Mouse (Mus musculus): ENCODE data around the gene Mgat5b. TPM values are rescaled to one million over a fixed set of nuclear protein-coding genes. Genes with fewer than 3 reads are reported as not detected.

Mgat5b gene
- total RNA-seq, 2 experiments from 2014 or later = 0.08 to 0.47 TPM

- intact Hi-C loops (cut with DNase I; ENCODE audit: low total_unique reads) = no loop called here
- no peak for DNase-seq
Observed at GRCm38 (mm10) chr11:116968586-116968985, 49.9 kb downstream of the Mgat5b start.

- intact Hi-C loops (cut with DNase I; ENCODE audit: low total_unique reads) = no loop called here
- DNase-seq = no peak
Observed at GRCm38 (mm10) chr11:116969498-116969897, 50.8 kb downstream of the Mgat5b start.

- no peak for DNase-seq
- intact Hi-C loops (cut with DNase I; ENCODE audit: low total_unique reads) = no loop called here
Observed at GRCm38 (mm10) chr11:116970847-116971246, 52.2 kb downstream of the Mgat5b start.

- no peak for DNase-seq
- intact Hi-C loops (cut with DNase I; ENCODE audit: low total_unique reads) = no loop called here
Observed at GRCm38 (mm10) chr11:116972828-116973227, 54.2 kb downstream of the Mgat5b start.

GRCm38 (mm10) chr11:116973508-116973907 lies 54.8 kb downstream of the Mgat5b start:
- DNase-seq = no peak
- intact Hi-C loops (cut with DNase I; ENCODE audit: low total_unique reads) = no loop called here

GRCm38 (mm10) chr11:116974341-116974740 lies 55.7 kb downstream of the Mgat5b start:
- no peak for DNase-seq
- intact Hi-C loops (cut with DNase I; ENCODE audit: low total_unique reads) = no loop called here

GRCm38 (mm10) chr11:116980313-116980712 lies 61.6 kb downstream of the Mgat5b start:
- DNase-seq = peak; percentile 23
- intact Hi-C loops (cut with DNase I; ENCODE audit: low total_unique reads) = no loop called here

GRCm38 (mm10) chr11:116982543-116982942 lies 63.9 kb downstream of the Mgat5b start:
- intact Hi-C loops (cut with DNase I; ENCODE audit: low total_unique reads) = no loop called here

GRCm38 (mm10) chr11:116985504-116986385 lies 67.1 kb downstream of the Mgat5b start:
- intact Hi-C loops (cut with DNase I; ENCODE audit: low total_unique reads) = no loop called here
- DNase-seq = peak; percentile 20

More at GRCm38 (mm10) chr11:116982543-116982942, 63.9 kb downstream of the Mgat5b start:
- DNase-seq = no peak

GRCm38 (mm10) chr11:116988131-116988530 lies 69.5 kb downstream of the Mgat5b start:
- intact Hi-C loops (cut with DNase I; ENCODE audit: low total_unique reads) = no loop called here

GRCm38 (mm10) chr11:116990231-116990630 lies 71.6 kb downstream of the Mgat5b start:
- intact Hi-C loops (cut with DNase I; ENCODE audit: low total_unique reads) = no loop called here
- DNase-seq = peak; percentile 28

More at GRCm38 (mm10) chr11:116988131-116988530, 69.5 kb downstream of the Mgat5b start:
- DNase-seq = no peak

GRCm38 (mm10) chr11:116991410-116991809 lies 72.7 kb downstream of the Mgat5b start:
- intact Hi-C loops (cut with DNase I; ENCODE audit: low total_unique reads) = no loop called here
- no peak for DNase-seq

- intact Hi-C loops (cut with DNase I; ENCODE audit: low total_unique reads) = no loop called here
- no peak for DNase-seq
Observed at GRCm38 (mm10) chr11:116991964-116992363, 73.3 kb downstream of the Mgat5b start.

GRCm38 (mm10) chr11:116994095-116994582 lies 75.5 kb downstream of the Mgat5b start:
- DNase-seq = peak; percentile 16
- intact Hi-C loops (cut with DNase I; ENCODE audit: low total_unique reads) = loop anchor here (1.0 kb wide), 1 partner anchor 75 kb away; no protein-coding TSS in a partner anchor

- DNase-seq = no peak
- intact Hi-C loops (cut with DNase I; ENCODE audit: low total_unique reads) = no loop called here
Observed at GRCm38 (mm10) chr11:116996976-116997375, 78.3 kb downstream of the Mgat5b start.

GRCm38 (mm10) chr11:116998935-116999334 lies 80.3 kb downstream of the Mgat5b start:
- DNase-seq = no peak
- intact Hi-C loops (cut with DNase I; ENCODE audit: low total_unique reads) = no loop called here

- no peak for DNase-seq
- intact Hi-C loops (cut with DNase I; ENCODE audit: low total_unique reads) = no loop called here
Observed at GRCm38 (mm10) chr11:117000219-117000618, 81.6 kb downstream of the Mgat5b start.

GRCm38 (mm10) chr11:117001789-117002188 lies 83.1 kb downstream of the Mgat5b start:
- intact Hi-C loops (cut with DNase I; ENCODE audit: low total_unique reads) = no loop called here
- no peak for DNase-seq

GRCm38 (mm10) chr11:117003503-117003902 lies 84.8 kb downstream of the Mgat5b start:
- intact Hi-C loops (cut with DNase I; ENCODE audit: low total_unique reads) = no loop called here
- no peak for DNase-seq

GRCm38 (mm10) chr11:117004277-117004676 lies 85.6 kb downstream of the Mgat5b start:
- intact Hi-C loops (cut with DNase I; ENCODE audit: low total_unique reads) = no loop called here
- DNase-seq = no peak

GRCm38 (mm10) chr11:117017462-117017861 lies 98.8 kb downstream of the Mgat5b start:
- intact Hi-C loops (cut with DNase I; ENCODE audit: low total_unique reads) = no loop called here
- no peak for DNase-seq
